Mouse (Mus musculus) ES-Bruce4 (cell line): ENCODE data around the gene Adgrl2.

Experiments used
- CTCF ChIP-seq: IDR thresholded peaks from one replicate; pipeline ENCODE4 v1.8.1; 2011; ENCODE audit warnings: low read depth, low read length
- EP300 ChIP-seq: IDR thresholded peaks from 2 replicates; pipeline ENCODE4 v1.6.1; 2011; ENCODE audit warnings: low read depth, low read length; ENCODE audit not compliant: insufficient read depth
- POLR2A ChIP-seq: IDR thresholded peaks from one replicate; pipeline ENCODE4 v1.8.1; 2011; ENCODE audit warnings: low read length; ENCODE audit not compliant: insufficient read depth

- TF ChIP-seq POLR2A (no peak), CTCF (no peak), EP300 (no peak)
Measured at GRCm38 (mm10) chr3:148960215-148960614, 30.1 kb downstream of the Adgrl2 start.
